Mouse (Mus musculus) intestine, embryonic 15.5 days (tissue): ENCODE measurements at regions not wholly inside any gene's neighbourhood (a gene's known extent, or its start where the extent isn't known, plus 50 kb on each side); places are given as distances from the start of the nearest gene placed in this dataset.
"Not testable (repeated sequence)": the region's sequence is repeated elsewhere in the genome, so short reads cannot be mapped to it uniquely, and the experiment has no call there.

Experiments
- ATAC-seq: fragments of 200-750 bp; cut with Nextera tagmentation; 2 replicates; pipeline ENCODE4 v1.8.0; 2017; ENCODE audit warnings: moderate TSS enrichment, moderate library complexity
- H3K27ac ChIP-seq: fragments of 300-500 bp; sonication (generic); 2 replicates; pipeline ENCODE4 v1.5.1; 2015; ENCODE audit warnings: mild to moderate bottlenecking, inconsistent platforms
- H3K27me3 ChIP-seq: fragments of 300-500 bp; sonication (generic); replicated peaks from 2 replicates; pipeline ENCODE4 v1.6.1; 2015; ENCODE audit warnings: inconsistent platforms
- H3K36me3 ChIP-seq: fragments of 300-500 bp; sonication (generic); 2 replicates; pipeline ENCODE4 v1.6.1; 2015; ENCODE audit warnings: inconsistent platforms
- H3K4me1 ChIP-seq: fragments of 300-500 bp; sonication (generic); replicated peaks from 2 replicates; pipeline ENCODE4 v1.6.1; 2015; ENCODE audit warnings: inconsistent platforms
- H3K4me2 ChIP-seq: fragments of 300-500 bp; sonication (generic); replicated peaks from 2 replicates; pipeline ENCODE4 v1.6.1; 2015; ENCODE audit warnings: mild to moderate bottlenecking, inconsistent platforms
- H3K4me3 ChIP-seq: fragments of 300-500 bp; sonication (generic); replicated peaks from 2 replicates; pipeline ENCODE4 v1.5.1; 2015; ENCODE audit warnings: inconsistent platforms
- H3K9ac ChIP-seq: fragments of 300-500 bp; sonication (generic); 2 replicates; pipeline ENCODE4 v1.6.1; 2015; ENCODE audit warnings: inconsistent platforms
- H3K9me3 ChIP-seq: fragments of 300-500 bp; sonication (generic); 2 replicates; pipeline ENCODE4 v1.6.1; 2016; ENCODE audit warnings: inconsistent platforms
- WGBS: fragments of 180-500 bp; shearing (Covaris S2); methylation state at CpG from one replicate; pipeline ENCODE4 v1.1.7; 2015; 5-methylcytosine and 5-hydroxymethylcytosine counted together

DNA sequence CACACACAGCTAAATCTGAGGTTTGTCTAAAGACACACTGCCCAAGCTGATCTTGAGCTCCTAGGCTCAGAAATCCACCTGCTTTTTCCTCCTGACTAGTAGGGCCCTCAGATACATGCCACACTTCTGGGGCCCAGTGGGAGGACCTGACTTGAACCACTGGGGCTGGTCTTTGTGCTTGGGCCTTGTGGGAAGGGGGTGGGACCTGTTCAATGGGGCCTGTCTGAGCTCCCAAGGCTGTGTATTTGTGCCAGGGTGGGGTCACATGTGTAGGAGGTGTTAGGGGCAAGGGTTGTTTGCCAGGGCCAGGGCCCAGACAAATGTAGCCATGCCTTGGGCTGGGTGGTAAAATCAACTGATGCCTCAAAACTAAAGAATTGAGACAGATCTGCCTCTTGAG lies 56.8 kb downstream of the Gm8765 start:
- not testable (repeated sequence) for H3K9me3 ChIP-seq, H3K27me3 ChIP-seq, H3K4me3 ChIP-seq, H3K36me3 ChIP-seq, H3K4me1 ChIP-seq, H3K4me2 ChIP-seq, H3K9ac ChIP-seq, H3K27ac ChIP-seq
- peak; percentile 67 for ATAC-seq

DNA sequence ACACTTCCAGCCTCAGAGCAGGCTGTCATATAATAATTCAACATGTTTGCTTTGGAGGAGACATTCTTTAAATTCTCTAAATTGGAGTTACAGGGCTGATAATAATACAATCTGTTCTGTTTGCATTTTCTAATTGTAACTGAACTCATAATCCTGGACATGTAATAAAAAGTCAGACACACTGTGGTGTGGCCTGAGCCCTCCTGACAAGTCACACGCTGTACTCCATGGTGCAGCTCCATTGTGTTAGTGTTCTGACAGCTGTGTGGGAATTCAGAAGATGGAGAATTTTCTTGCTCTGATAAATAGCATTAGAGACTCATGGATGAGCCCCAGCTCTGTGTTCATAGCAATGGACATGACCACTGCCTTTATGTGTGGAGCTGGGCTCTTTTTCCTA lies 58.2 kb downstream of the Gm8765 start:
- H3K27me3 ChIP-seq, H3K9ac ChIP-seq, H3K4me3 ChIP-seq, H3K36me3 ChIP-seq, H3K27ac ChIP-seq, H3K9me3 ChIP-seq, H3K4me2 ChIP-seq, H3K4me1 ChIP-seq: not testable (repeated sequence)
- peak; percentile 55; the same call in 1 of the 2 replicates for ATAC-seq
- 21% methylated on average over 1 of the region's 1 CpGs for WGBS

DNA sequence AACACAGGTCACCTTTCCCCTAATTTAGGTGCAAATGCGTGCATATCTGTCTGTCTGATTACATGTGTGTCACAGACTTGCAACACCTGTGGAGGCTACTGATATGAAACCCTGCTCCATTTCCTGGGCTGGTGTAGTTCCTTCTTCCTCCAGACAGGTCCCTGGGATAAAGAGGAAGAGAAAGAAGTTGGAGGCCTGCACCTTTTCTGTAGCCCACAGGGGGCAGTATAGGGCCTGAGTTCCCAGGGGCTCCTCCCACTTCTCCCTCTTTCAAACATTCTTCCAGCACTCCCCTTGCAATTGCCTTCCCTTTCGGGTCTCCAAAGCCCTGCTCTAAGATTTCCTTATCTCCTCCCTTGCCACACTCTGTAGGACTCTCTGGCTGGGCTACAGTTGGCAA lies 66.5 kb downstream of the Gm8765 start:
- ATAC-seq: no peak
- Histone ChIP-seq H3K4me1 (no peaks in the 10 kb centered on the region), H3K27me3 (no peaks in the 10 kb centered on the region), H3K9me3 (no peaks in the 10 kb centered on the region), H3K36me3 (no peaks in the 10 kb centered on the region), H3K27ac (no peak overlapping the region), H3K4me2 (no peak overlapping the region), H3K4me3 (no peak overlapping the region), H3K9ac (no peak overlapping the region)
- 71% methylated on average over 2 of the region's 2 CpGs for WGBS

DNA sequence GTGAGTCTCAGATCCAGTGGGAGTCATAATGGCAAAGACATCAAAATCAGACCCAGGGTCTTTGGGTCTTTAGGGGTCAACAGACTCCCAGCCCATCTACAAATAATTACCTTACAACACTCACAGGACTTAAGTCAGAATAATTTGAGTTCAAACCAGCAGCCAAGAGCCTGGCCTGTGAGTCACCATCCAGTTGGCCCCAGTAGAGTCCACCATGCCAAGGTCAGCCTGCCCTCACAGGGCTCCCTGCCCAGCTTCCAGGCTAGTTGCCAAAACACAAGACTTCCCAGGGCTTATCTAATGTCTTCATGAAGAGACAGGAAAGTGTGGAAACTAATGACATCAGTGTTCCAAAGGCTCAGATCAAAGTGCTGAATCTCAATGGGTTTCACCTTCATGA lies 81.9 kb downstream of the Gm8765 start:
- H3K4me3 ChIP-seq, H3K9me3 ChIP-seq, H3K4me1 ChIP-seq, H3K27ac ChIP-seq, H3K36me3 ChIP-seq, H3K4me2 ChIP-seq, ATAC-seq, H3K9ac ChIP-seq, H3K27me3 ChIP-seq: not testable (repeated sequence)

DNA sequence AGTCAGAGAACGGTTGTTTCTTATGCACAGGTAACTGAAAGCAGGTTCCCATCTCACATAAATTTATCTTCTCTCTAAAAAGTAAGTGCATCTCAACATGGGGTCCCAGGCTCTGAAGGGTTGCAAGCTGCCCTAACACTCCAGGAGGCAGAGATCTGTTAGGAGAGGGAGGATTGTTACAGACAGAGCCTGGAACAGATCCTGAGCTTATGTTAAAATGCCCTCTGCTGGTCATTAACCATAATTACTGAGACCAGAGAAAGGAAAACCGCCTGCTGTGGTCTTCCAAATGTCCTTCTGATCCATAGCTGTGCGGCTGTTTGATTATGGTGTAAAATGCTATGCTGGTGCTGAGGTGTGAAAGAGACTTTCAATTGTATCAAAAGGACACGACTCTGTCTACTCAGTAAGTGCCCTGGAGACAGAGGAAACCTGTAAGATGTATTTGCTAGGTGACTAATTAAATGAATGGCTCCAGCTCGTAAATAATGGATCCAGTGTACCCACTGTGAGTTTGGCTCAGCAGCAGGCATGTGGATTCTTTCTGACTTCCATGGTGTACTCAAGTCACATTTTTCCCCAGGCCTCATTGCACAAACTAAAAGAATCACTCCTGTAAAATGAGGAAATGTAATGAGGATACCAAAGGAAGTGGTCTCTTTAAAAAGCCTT lies 131.9 kb downstream of the Gm8765 start:
- H3K4me1 ChIP-seq, H3K27me3 ChIP-seq, H3K36me3 ChIP-seq, H3K27ac ChIP-seq, H3K4me3 ChIP-seq, H3K9me3 ChIP-seq, H3K4me2 ChIP-seq, ATAC-seq, H3K9ac ChIP-seq: not testable (repeated sequence)
- 28% methylated on average over 4 of the region's 5 CpGs for WGBS
